Mouse (Mus musculus) midbrain, embryonic 14.5 days (tissue): ENCODE measurements around the gene Asb10. TPM values are rescaled to one million over a fixed set of nuclear protein-coding genes. Genes with fewer than 3 reads are reported as not detected.
A peak's percentile ranks its signal among the peaks of the same experiment; 100 is the strongest.
"Not testable (repeated sequence)": the region's sequence is repeated elsewhere in the genome, so short reads cannot be mapped to it uniquely, and the experiment has no call there.

Source experiments
- ATAC-seq: fragments of 200-750 bp; cut with Nextera tagmentation; 2 replicates; pipeline ENCODE4 v1.8.0; 2017; ENCODE audit warnings: moderate number of reproducible peaks, moderate library complexity; ENCODE audit not compliant: low FRiP score, low TSS enrichment
- DNase-seq: peaks from one replicate; pipeline ENCODE4 v3.0.0-alpha.2; 2015
- H3K27ac ChIP-seq: fragments of 300-500 bp; sonication (generic); replicated peaks from 2 replicates; pipeline ENCODE4 v1.5.1; 2014; ENCODE audit warnings: mild to moderate bottlenecking, low read depth, low read length, moderate library complexity
- H3K27me3 ChIP-seq: fragments of 300-500 bp; sonication (generic); 2 replicates; pipeline ENCODE4 v1.6.1; 2014; ENCODE audit warnings: low read length, control low read depth, mixed read lengths; ENCODE audit not compliant: control insufficient read depth, insufficient read depth
- H3K36me3 ChIP-seq: fragments of 300-500 bp; sonication (generic); 2 replicates; pipeline ENCODE4 v1.6.1; 2014; ENCODE audit warnings: low read length, control low read depth; ENCODE audit not compliant: control insufficient read depth, insufficient read depth
- H3K4me1 ChIP-seq: fragments of 300-500 bp; sonication (generic); 2 replicates; pipeline ENCODE4 v1.6.1; 2014; ENCODE audit warnings: mild to moderate bottlenecking, antibody characterized with exemption, low read length, control low read depth; ENCODE audit not compliant: control insufficient read depth, insufficient read depth
- H3K4me2 ChIP-seq: fragments of 300-500 bp; sonication (generic); 2 replicates; pipeline ENCODE4 v1.6.1; 2014; ENCODE audit warnings: mild to moderate bottlenecking, low read length, moderate library complexity
- H3K4me3 ChIP-seq: fragments of 300-500 bp; sonication (generic); replicated peaks from 2 replicates; pipeline ENCODE4 v1.5.1; 2014; ENCODE audit warnings: low read depth, low read length
- H3K9ac ChIP-seq: fragments of 300-500 bp; sonication (generic); replicated peaks from 2 replicates; pipeline ENCODE4 v1.6.1; 2014; ENCODE audit warnings: mild to moderate bottlenecking, low read length, moderate library complexity
- H3K9me3 ChIP-seq: fragments of 300-500 bp; sonication (generic); 2 replicates; pipeline ENCODE4 v1.6.1; 2016; ENCODE audit warnings: low read length, control low read depth, mixed read lengths; ENCODE audit not compliant: control insufficient read depth
- WGBS: fragments of 180-500 bp; shearing (Covaris S2); extraction: QIAGEN DNeasy Blood & Tissue Kit; methylation state at CpG from one replicate; pipeline ENCODE4 v1.1.7; 2014; 5-methylcytosine and 5-hydroxymethylcytosine counted together
- polyA plus RNA-seq: library from polyadenylated mRNA; unstranded; fragments of >200 nt; fragmentation: Nextera tagmentation; extraction: Ambion mirVana; gene quantifications from 2 replicates; pipeline ENCODE4 v1.2.1, GENCODE M21; 2014

The Asb10 gene
- polyA plus RNA-seq, 1 experiment from 2014 or later = 0.12 TPM

GRCm38 (mm10) chr5:24576801-24577182 lies 36.0 kb upstream of the Asb10 start:
- H3K27ac ChIP-seq = peak overlapping the region; percentile 73
- H3K27me3 ChIP-seq = no peaks in the 10 kb centered on the region
- no peaks in the 10 kb centered on the region for H3K9me3 ChIP-seq
- H3K4me1 ChIP-seq = peaks cover 8% of the 10 kb centered on the region
- H3K9ac ChIP-seq = peak overlapping the region; percentile 67
- no peak for DNase-seq
- H3K4me2 ChIP-seq = peak overlapping the region; percentile 85
- WGBS = under 1% methylated on average over 32 of the region's 32 CpGs
- H3K4me3 ChIP-seq = peak overlapping the region; percentile 79
- no peak for ATAC-seq
- H3K36me3 ChIP-seq = peaks cover 33% of the 10 kb centered on the region

GRCm38 (mm10) chr5:24575948-24576347 lies 35.2 kb upstream of the Asb10 start:
- ATAC-seq (no peak), DNase-seq (no peak)
- 90% methylated on average over 1 of the region's 1 CpGs for WGBS
- 0 out of 2 replicates have a peak overlapping the region, but pooled peaks have one; percentile 79 for H3K4me3 ChIP-seq
- H3K27ac ChIP-seq = no peak overlapping the region
- H3K27me3 ChIP-seq = no peaks in the 10 kb centered on the region
- H3K9me3 ChIP-seq = no peaks in the 10 kb centered on the region
- no peak overlapping the region for H3K9ac ChIP-seq
- H3K36me3 ChIP-seq = peaks cover 42% of the 10 kb centered on the region
- H3K4me2 ChIP-seq = peak overlapping the region; percentile 85
- H3K4me1 ChIP-seq = peaks cover 8% of the 10 kb centered on the region

GRCm38 (mm10) chr5:24556709-24557108 lies 15.9 kb upstream of the Asb10 start, which contains the start of gene 4931409K22Rik:
4931409K22Rik (minus strand) TSS chr5:24556809.
- ATAC-seq (no peak), DNase-seq (no peak)
- H3K4me3 ChIP-seq = no peak within 1 kb of the TSS
- no peak within 1 kb of the TSS for H3K9ac ChIP-seq
- no peaks in the 10 kb centered on the region for H3K36me3 ChIP-seq
- no peaks in the 10 kb centered on the region for H3K27me3 ChIP-seq
- H3K4me2 ChIP-seq = no peak within 1 kb of the TSS
- no peak within 1 kb of the TSS for H3K27ac ChIP-seq
- 79% methylated on average over 2 of the region's 2 CpGs for WGBS
- no peaks in the 10 kb centered on the region for H3K9me3 ChIP-seq
- no peaks in the 10 kb centered on the region for H3K4me1 ChIP-seq

GRCm38 (mm10) chr5:24555335-24555734 lies 14.6 kb upstream of the Asb10 start:
- not testable (repeated sequence) for DNase-seq, H3K4me3 ChIP-seq, H3K27me3 ChIP-seq, H3K4me2 ChIP-seq, H3K27ac ChIP-seq, ATAC-seq, H3K9ac ChIP-seq, H3K9me3 ChIP-seq, H3K36me3 ChIP-seq
- WGBS = 92% methylated on average over 7 of the region's 7 CpGs
- peaks cover 10% of the 10 kb centered on the region for H3K4me1 ChIP-seq

- no peak for ATAC-seq
- no peak for DNase-seq
- Histone ChIP-seq H3K4me1 (peaks cover 10% of the 10 kb centered on the region), H3K36me3 (no peaks in the 10 kb centered on the region), H3K9me3 (no peaks in the 10 kb centered on the region), H3K4me2 (no peak overlapping the region), H3K9ac (no peak overlapping the region), H3K27ac (no peak overlapping the region), H3K4me3 (no peak overlapping the region), H3K27me3 (no peaks in the 10 kb centered on the region)
- WGBS = 82% methylated on average over 5 of the region's 5 CpGs
These were observed 13.0 kb upstream of the Asb10 start for GRCm38 (mm10) chr5:24553621-24554244.

DNA sequence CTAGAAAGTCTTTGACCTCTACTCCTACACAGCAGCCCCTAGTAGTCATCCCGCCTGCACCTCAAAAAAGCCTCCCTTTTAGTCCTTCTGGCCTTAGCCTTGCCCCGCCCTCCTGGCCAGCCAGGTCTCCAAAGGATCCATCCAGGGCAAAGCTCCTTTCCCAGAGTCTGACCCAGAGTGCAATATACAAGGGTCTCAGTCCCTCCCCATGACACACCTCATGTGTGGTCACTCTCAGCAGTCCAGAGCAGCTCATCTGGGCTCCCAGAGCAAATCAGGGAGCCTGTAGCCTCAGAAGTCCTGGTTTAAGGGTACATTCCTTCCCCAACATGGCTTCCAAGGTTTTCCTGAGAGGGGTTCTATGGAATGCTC lies 10.5 kb upstream of the Asb10 start:
- H3K27ac ChIP-seq = 0 out of 2 replicates have a peak overlapping the region, but pooled peaks have one; percentile 5

DNA sequence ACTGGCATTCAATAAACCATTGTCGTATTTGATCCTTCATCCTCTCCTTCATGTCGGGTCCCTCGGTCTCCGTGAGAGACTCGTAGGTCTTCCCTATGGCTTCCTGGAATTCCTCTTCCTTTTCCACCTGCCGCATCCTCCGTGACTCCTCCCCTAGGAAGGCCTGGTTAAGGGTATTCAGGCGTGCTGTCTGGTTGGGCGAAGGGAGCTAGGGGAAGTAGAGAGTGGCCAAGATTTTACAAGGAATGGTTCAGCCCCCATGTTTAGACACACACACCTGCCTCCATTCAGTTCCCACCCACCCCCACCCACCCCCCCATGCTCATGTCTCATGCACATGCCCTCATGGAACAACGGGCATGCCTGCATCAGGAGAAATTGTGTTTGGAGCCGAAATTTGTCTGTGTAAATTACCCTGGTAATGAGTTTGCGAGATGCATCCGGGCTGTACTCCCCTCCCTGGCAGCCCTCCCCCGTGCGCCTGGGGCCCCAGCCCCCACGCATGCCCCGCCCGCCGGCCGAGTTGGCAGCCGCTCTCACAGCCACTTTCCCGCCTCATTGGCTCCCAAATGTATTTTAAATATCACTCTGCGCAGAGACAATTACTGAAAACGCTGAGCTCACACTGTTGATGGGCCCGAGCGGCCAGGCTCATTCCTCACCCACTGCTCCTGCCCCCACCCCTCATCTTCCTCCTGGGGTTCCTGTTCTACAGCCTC lies 10.0 kb upstream of the Asb10 start:
- WGBS = 37% methylated on average over 26 of the region's 26 CpGs
- ATAC-seq = peak; percentile 50
- no peaks in the 10 kb centered on the region for H3K27me3 ChIP-seq
- H3K4me3 ChIP-seq = no peak overlapping the region
- no peak overlapping the region for H3K9ac ChIP-seq
- no peaks in the 10 kb centered on the region for H3K9me3 ChIP-seq
- peak overlapping the region; percentile 29; the same call in 1 of the 2 replicates for H3K4me2 ChIP-seq
- peaks cover 10% of the 10 kb centered on the region for H3K4me1 ChIP-seq
- H3K27ac ChIP-seq = 0 out of 2 replicates have a peak overlapping the region, but pooled peaks have one; percentile 5
- H3K36me3 ChIP-seq = no peaks in the 10 kb centered on the region
- peak; percentile 74 for DNase-seq

More for the DNA sequence above, 10.5 kb upstream of the Asb10 start:
- ATAC-seq (no peak), DNase-seq (no peak)
- Histone ChIP-seq H3K4me2 (peak overlapping the region; percentile 29; the same call in 1 of the 2 replicates), H3K9me3 (no peaks in the 10 kb centered on the region), H3K4me1 (peaks cover 10% of the 10 kb centered on the region), H3K9ac (no peak overlapping the region), H3K4me3 (no peak overlapping the region), H3K36me3 (no peaks in the 10 kb centered on the region), H3K27me3 (no peaks in the 10 kb centered on the region)
- WGBS = 54% methylated on average over 2 of the region's 2 CpGs

DNA sequence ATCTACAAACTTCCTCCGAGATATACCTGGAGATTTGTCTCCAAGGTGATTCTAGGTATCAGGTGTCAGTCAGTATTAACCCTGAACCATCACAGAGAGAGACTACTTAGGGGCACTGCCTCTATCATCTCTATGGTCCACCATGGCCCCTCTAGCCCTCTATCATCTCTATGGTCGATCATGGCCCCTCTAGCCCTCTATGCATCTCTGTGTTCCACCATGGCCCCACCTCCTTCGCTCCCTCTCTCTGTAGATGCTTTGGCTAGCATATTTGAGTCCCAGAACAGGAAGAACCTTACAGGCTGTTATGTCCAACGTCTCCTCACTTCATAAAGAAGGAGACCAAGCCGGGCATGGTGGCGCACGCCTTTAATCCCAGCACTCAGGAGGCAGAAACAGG lies 1.9 kb upstream of the Asb10 start:
- Histone ChIP-seq H3K9me3 (no peaks in the 10 kb centered on the region), H3K27me3 (no peaks in the 10 kb centered on the region), H3K27ac (no peak overlapping the region), H3K4me1 (0 out of 2 replicates have a peak, but pooled peaks cover 2% of the 10 kb centered on the region), H3K9ac (no peak overlapping the region), H3K4me3 (no peak overlapping the region), H3K36me3 (no peaks in the 10 kb centered on the region), H3K4me2 (no peak overlapping the region)
- no peak for ATAC-seq
- DNase-seq = no peak
- 78% methylated on average over 7 of the region's 7 CpGs for WGBS
